Mouse (Mus musculus) kidney, postnatal 0 days (tissue): Measurements from ENCODE around the gene Itpr3. TPM values are rescaled to one million over a fixed set of nuclear protein-coding genes. Genes with fewer than 3 reads are reported as not detected.

ENCODE experiments used
- ATAC-seq: fragments of 200-750 bp; cut with Nextera tagmentation; replicated peaks from 2 replicates; pipeline ENCODE4 v1.8.0; 2017; ENCODE audit warnings: low read depth, moderate number of reproducible peaks, moderate TSS enrichment, moderate library complexity; ENCODE audit not compliant: low FRiP score
- DNase-seq: peaks from one replicate; pipeline ENCODE4 v3.0.0-alpha.2; 2016; ENCODE audit warnings: low spot score
- H3K27ac ChIP-seq: fragments of 300-500 bp; sonication (generic); 2 replicates; pipeline ENCODE4 v1.5.1; 2014; ENCODE audit warnings: mild to moderate bottlenecking
- H3K27me3 ChIP-seq: fragments of 300-500 bp; sonication (generic); 2 replicates; pipeline ENCODE4 v1.6.1; 2014; ENCODE audit warnings: low read length, mixed read lengths; ENCODE audit not compliant: insufficient read depth
- H3K36me3 ChIP-seq: fragments of 300-500 bp; sonication (generic); 2 replicates; pipeline ENCODE4 v1.6.1; 2014; ENCODE audit warnings: low read length, mixed read lengths; ENCODE audit not compliant: insufficient read depth
- H3K4me1 ChIP-seq: fragments of 300-500 bp; sonication (generic); replicated peaks from 2 replicates; pipeline ENCODE4 v1.6.1; 2014; ENCODE audit warnings: antibody characterized with exemption, low read length, mixed read lengths; ENCODE audit not compliant: insufficient read depth
- H3K4me2 ChIP-seq: fragments of 300-500 bp; sonication (generic); 2 replicates; pipeline ENCODE4 v1.6.1; 2014; ENCODE audit warnings: mild to moderate bottlenecking, low read length, moderate library complexity, mixed read lengths
- H3K4me3 ChIP-seq: fragments of 300-500 bp; sonication (generic); replicated peaks from 2 replicates; pipeline ENCODE4 v1.5.1; 2014; ENCODE audit warnings: low read depth, low read length
- H3K9ac ChIP-seq: fragments of 300-500 bp; sonication (generic); 2 replicates; pipeline ENCODE4 v1.6.1; 2014; ENCODE audit warnings: low read depth, low read length
- H3K9me3 ChIP-seq: fragments of 300-500 bp; sonication (generic); replicated peaks from 2 replicates; pipeline ENCODE4 v1.6.1; 2016; ENCODE audit warnings: low read length, inconsistent platforms, mixed read lengths
- CTCF ChIP-seq: IDR thresholded peaks from 2 replicates; pipeline ENCODE4 v1.5.1; 2016; ENCODE audit warnings: antibody characterized with exemption, low read depth, mild to moderate bottlenecking, moderate library complexity
- WGBS: fragments of 180-500 bp; shearing (Covaris S2); extraction: QIAGEN DNeasy Blood & Tissue Kit; methylation state at CpG from one replicate; pipeline ENCODE4 v1.1.7; 2014; 5-methylcytosine and 5-hydroxymethylcytosine counted together
- polyA plus RNA-seq: library from polyadenylated mRNA; unstranded; fragments of >200 nt; fragmentation: Nextera tagmentation; extraction: Ambion mirVana; gene quantifications from 2 replicates; pipeline ENCODE4 v1.2.1, GENCODE M21; 2015

Gene Itpr3
- polyA plus RNA-seq, 1 experiment from 2014 or later: 4.1 TPM

- Histone ChIP-seq H3K36me3 (no peaks in the 10 kb centered on the region), H3K27ac (peak within 1 kb of the TSS; percentile 75; the same call in 1 of the 2 replicates), H3K4me3 (peak within 1 kb of the TSS; percentile 72), H3K9me3 (no peaks in the 10 kb centered on the region), H3K27me3 (no peaks in the 10 kb centered on the region), H3K4me2 (peak within 1 kb of the TSS; percentile 66), H3K9ac (peak within 1 kb of the TSS; percentile 77), H3K4me1 (peaks cover 33% of the 10 kb centered on the region)
- peak; percentile 99 for DNase-seq
- peak; percentile 76 for TF ChIP-seq CTCF
- ATAC-seq: peak; percentile 87
- 0% methylated on average over 46 of the region's 46 CpGs for WGBS
Observed at GRCm38 (mm10) chr17:27133551-27134141, 76.5 kb downstream of the Itpr3 start, which contains the start of gene Uqcc2. Gene Uqcc2 (minus strand): TSS chr17:27133916.

GRCm38 (mm10) chr17:27134187-27134586, 77.1 kb downstream of the Itpr3 start:
- TF ChIP-seq CTCF: no peak
- H3K9ac ChIP-seq: peak overlapping the region; percentile 77
- 33% methylated on average over 9 of the region's 9 CpGs for WGBS

GRCm38 (mm10) chr17:27134715-27135114, 77.6 kb downstream of the Itpr3 start:
- Histone ChIP-seq H3K4me3 (no peak overlapping the region), H3K4me2 (no peak overlapping the region), H3K27me3 (no peaks in the 10 kb centered on the region), H3K36me3 (no peaks in the 10 kb centered on the region), H3K4me1 (peaks cover 33% of the 10 kb centered on the region), H3K9me3 (no peaks in the 10 kb centered on the region), H3K27ac (no peak overlapping the region), H3K9ac (no peak overlapping the region)
- no peak for ATAC-seq
- 23% methylated on average over 3 of the region's 3 CpGs for WGBS
- TF ChIP-seq CTCF: no peak
- DNase-seq: no peak

More at GRCm38 (mm10) chr17:27134187-27134586, 77.1 kb downstream of the Itpr3 start:
- 0 out of 2 replicates have a peak overlapping the region, but pooled peaks have one; percentile 75 for H3K27ac ChIP-seq
- peaks cover 33% of the 10 kb centered on the region for H3K4me1 ChIP-seq
- peak overlapping the region; percentile 72 for H3K4me3 ChIP-seq
- no peaks in the 10 kb centered on the region for H3K27me3 ChIP-seq
- no peaks in the 10 kb centered on the region for H3K9me3 ChIP-seq
- DNase-seq: no peak
- no peak for ATAC-seq
- no peaks in the 10 kb centered on the region for H3K36me3 ChIP-seq
- peak overlapping the region; percentile 66 for H3K4me2 ChIP-seq

- no peaks in the 10 kb centered on the region for H3K27me3 ChIP-seq
- no peaks in the 10 kb centered on the region for H3K36me3 ChIP-seq
- no peak overlapping the region for H3K9ac ChIP-seq
- no peak overlapping the region for H3K27ac ChIP-seq
- H3K9me3 ChIP-seq: no peaks in the 10 kb centered on the region
- peaks cover 13% of the 10 kb centered on the region; the same call in 1 of the 2 replicates for H3K4me1 ChIP-seq
- ATAC-seq (no peak), DNase-seq (no peak)
- no peak for TF ChIP-seq CTCF
- WGBS: 74% methylated on average over 9 of the region's 9 CpGs
- no peak overlapping the region for H3K4me3 ChIP-seq
- H3K4me2 ChIP-seq: no peak overlapping the region
Observed at GRCm38 (mm10) chr17:27138396-27138795, 81.3 kb downstream of the Itpr3 start.

GRCm38 (mm10) chr17:27139304-27139703, 82.2 kb downstream of the Itpr3 start:
- ATAC-seq (no peak), DNase-seq (peak; percentile 53)
- H3K27me3 ChIP-seq: no peaks in the 10 kb centered on the region
- no peak overlapping the region for H3K4me2 ChIP-seq
- no peaks in the 10 kb centered on the region for H3K9me3 ChIP-seq
- H3K36me3 ChIP-seq: no peaks in the 10 kb centered on the region
- peaks cover 13% of the 10 kb centered on the region; the same call in 1 of the 2 replicates for H3K4me1 ChIP-seq
- H3K27ac ChIP-seq: no peak overlapping the region
- H3K9ac ChIP-seq: no peak overlapping the region
- no peak for TF ChIP-seq CTCF
- WGBS: 32% methylated on average over 7 of the region's 7 CpGs
- H3K4me3 ChIP-seq: no peak overlapping the region

- no peak for ATAC-seq
- Histone ChIP-seq H3K9me3 (no peaks in the 10 kb centered on the region), H3K4me3 (no peak overlapping the region), H3K9ac (no peak overlapping the region), H3K27me3 (no peaks in the 10 kb centered on the region; the same call in 1 of the 2 replicates), H3K27ac (no peak overlapping the region), H3K4me1 (peaks cover 12% of the 10 kb centered on the region; the same call in 1 of the 2 replicates), H3K4me2 (no peak overlapping the region), H3K36me3 (no peaks in the 10 kb centered on the region)
- TF ChIP-seq CTCF: no peak
- DNase-seq: no peak
- WGBS: 61% methylated on average over 9 of the region's 9 CpGs
Observed at GRCm38 (mm10) chr17:27140262-27140661, 83.2 kb downstream of the Itpr3 start.
